Mouse (Mus musculus) brain, embryonic 14.5 days (tissue): Measurements from ENCODE around the gene Nav1.

Source experiments
- CTCF ChIP-seq: fragments of 200-500 bp; IDR thresholded peaks from 2 replicates; pipeline ENCODE4 v1.5.1; 2012; ENCODE audit warnings: inconsistent platforms, mild to moderate bottlenecking, moderate library complexity, borderline replicate concordance; ENCODE audit not compliant: insufficient read depth, insufficient read length; ENCODE audit errors: extremely low read depth
- POLR2A ChIP-seq: fragments of 200-500 bp; IDR thresholded peaks from 2 replicates; pipeline ENCODE4 v1.6.1; 2012; ENCODE audit warnings: mild to moderate bottlenecking, inconsistent platforms, borderline replicate concordance; ENCODE audit not compliant: poor library complexity, insufficient read depth, insufficient read length, severe bottlenecking; ENCODE audit errors: extremely low read depth

DNA sequence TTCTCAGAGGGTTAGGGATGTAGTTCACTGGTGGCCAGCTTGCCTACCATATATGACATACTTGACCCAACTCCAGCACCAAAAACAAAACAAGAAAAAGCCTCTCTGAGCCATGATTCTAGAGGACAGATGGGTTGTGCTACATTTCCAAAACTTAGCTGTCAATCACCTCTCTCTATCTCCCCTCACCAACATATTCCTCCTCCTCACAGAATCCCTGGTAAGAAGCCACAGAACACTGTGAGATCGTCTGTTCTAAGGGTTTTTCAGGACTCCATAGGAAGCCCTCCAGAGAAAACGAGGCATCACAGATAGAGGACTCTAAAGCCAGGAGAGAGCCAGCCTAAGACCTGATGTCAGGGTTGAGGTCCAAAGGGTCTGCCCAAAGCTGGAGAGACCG, 36.6 kb upstream of the Nav1 start:
- TF ChIP-seq CTCF (no peak), POLR2A (no peak)
